Mouse (Mus musculus) hindbrain, embryonic 13.5 days (tissue): Measurements from ENCODE around the gene Cnot1. TPM values are rescaled to one million over a fixed set of nuclear protein-coding genes. Genes with fewer than 3 reads are reported as not detected.

ENCODE experiments used
- microRNA-seq: library from miRNA; unstranded; fragments of <30 nt; microRNA quantifications from one replicate; pipeline ENCODE4, GENCODE M21; 2016
- polyA plus RNA-seq: library from polyadenylated mRNA; unstranded; fragments of >200 nt; fragmentation: Nextera tagmentation; extraction: Ambion mirVana; gene quantifications from 2 replicates; pipeline ENCODE4 v1.2.1, GENCODE M21; 2015

The Cnot1 gene
- polyA plus RNA-seq, 1 experiment from 2014 or later: 41.0 TPM

Small RNA genes lying within 50 kb of the gene (microRNA-seq; reads per million reads assigned to microRNA genes)
- 1.6 reads per million for gene Mir7073

Other genes starting within 250 kb of the Cnot1 start
- gene Prss54, start 231.1 kb downstream of the Cnot1 start, polyA plus RNA-seq: not detected in 2 replicates
- 8.1 and 8.2 TPM in 2 replicates for gene Gins3, start 174.0 kb downstream of the Cnot1 start, polyA plus RNA-seq
- 224 and 229 TPM in 2 replicates for gene Ndrg4, start 130.5 kb downstream of the Cnot1 start, polyA plus RNA-seq
- gene Setd6, start 91.6 kb downstream of the Cnot1 start, polyA plus RNA-seq: 23.6 and 23.7 TPM in 2 replicates
- gene Sap18b, start 17.9 kb upstream of the Cnot1 start, polyA plus RNA-seq: 258 and 278 TPM in 2 replicates
- gene Slc38a7, start 46.1 kb upstream of the Cnot1 start, polyA plus RNA-seq: 20.8 and 24.6 TPM in 2 replicates
- gene Got2, start 81.1 kb upstream of the Cnot1 start, polyA plus RNA-seq: 186 and 188 TPM in 2 replicates